Comparison of ENCODE assay signal across 8 mouse cellular contexts in the genomic region with DNA sequence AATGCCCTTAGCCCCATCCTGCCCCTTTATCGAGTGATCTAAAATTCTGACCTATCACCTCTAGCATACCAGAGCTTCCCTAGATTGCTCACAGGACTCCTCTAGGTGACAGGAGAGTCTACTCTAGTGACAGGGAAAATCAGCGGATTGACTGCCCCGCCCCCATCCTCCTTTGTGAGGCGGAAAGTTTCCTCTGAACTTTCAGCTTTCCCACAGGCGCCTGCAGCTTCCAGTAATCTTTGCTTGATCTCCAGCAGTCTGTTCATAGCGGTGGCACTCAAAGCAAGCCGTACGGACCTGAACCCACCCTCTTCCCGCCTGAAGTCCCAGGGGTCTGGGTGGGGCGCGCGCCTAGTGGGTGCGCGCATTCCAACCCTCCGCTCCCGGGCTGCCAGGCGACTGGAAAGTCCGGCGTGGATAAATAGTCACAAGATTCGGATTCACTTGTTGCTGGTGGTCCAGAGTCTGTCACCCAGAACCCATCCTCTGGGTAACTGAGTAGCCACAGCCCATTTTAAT. TPM values are rescaled to one million over a fixed set of nuclear protein-coding genes. Genes with fewer than 3 reads are reported as not detected.
DNase-seq lines count a peak whose midpoint lies in the region; ATAC-seq and TF ChIP-seq lines count a peak whose summit lies in the region.

No protein-coding gene starts in this region.

- peak; percentile 74 for TF ChIP-seq POLR2A in embryonic fibroblast, embryonic 13.5 days (IDR thresholded peaks at IDR 0.05; ENCODE audit: low read depth, low read length)
- TF ChIP-seq POLR2A in testis, adult 2 months (IDR thresholded peaks at IDR 0.05; ENCODE audit: control insufficient read depth, low read depth, low read length), result no peak

- WGBS in heart, embryonic 16.5 days, result under 1% methylated on average over 20 of the region's 20 CpGs
- 7% methylated on average over 20 of the region's 20 CpGs for WGBS in macrophage (ENCODE audit: missing documents)

- H3K9me3 ChIP-seq in heart, embryonic 16.5 days (replicated peaks; ENCODE audit: control insufficient read depth, low read length), result no peaks in the 10 kb centered on the region

- peak overlapping the region; percentile 93 for H3K4me2 ChIP-seq in heart, embryonic 16.5 days (ENCODE audit: low read depth, low read length)

- H3K27ac ChIP-seq in embryonic fibroblast, embryonic 13.5 days (ENCODE audit: insufficient read depth, low read length), result peak overlapping the region; percentile 92
- peak overlapping the region; percentile 83 for H3K27ac ChIP-seq in heart, embryonic 16.5 days (ENCODE audit: low read length)
- H3K27ac ChIP-seq in macrophage, result no peak overlapping the region
- H3K27ac ChIP-seq in testis, adult 2 months (ENCODE audit: control insufficient read depth, insufficient read depth, low read depth, low read length), result peak overlapping the region; percentile 80

- DNase-seq in urinary bladder, adult 18-20 months (ENCODE audit: low spot score in 2 of 2), result peak; percentile 60 to 82
- DNase-seq in urinary bladder, postnatal 10 days (ENCODE audit: low spot score), result no peak
- DNase-seq in kidney, postnatal 10 days, result peak; percentile 92
- no peak for DNase-seq in spleen, postnatal 14 days (ENCODE audit: low spot score in 2 of 2)

- no peaks in the 10 kb centered on the region for H3K27me3 ChIP-seq in heart, embryonic 16.5 days (ENCODE audit: control insufficient read depth, insufficient read depth, low read length)
- no peaks in the 10 kb centered on the region for H3K27me3 ChIP-seq in testis, adult 2 months (ENCODE audit: control insufficient read depth, insufficient read depth, low read length)

- no peaks in the 10 kb centered on the region for H3K79me2 ChIP-seq in macrophage (ENCODE audit: inconsistent target)

- H3K4me1 ChIP-seq in embryonic fibroblast, embryonic 13.5 days (ENCODE audit: control insufficient read depth, insufficient read depth, low read length), result 0 out of 2 replicates have a peak, but pooled peaks cover 6% of the 10 kb centered on the region
- peaks cover 29% of the 10 kb centered on the region for H3K4me1 ChIP-seq in heart, embryonic 16.5 days (ENCODE audit: control insufficient read depth, insufficient read depth, low read length)
- H3K4me1 ChIP-seq in testis, adult 2 months (ENCODE audit: control insufficient read depth, insufficient read depth, low read length), result peaks cover 21% of the 10 kb centered on the region

- peak; percentile 67 for ATAC-seq in heart, embryonic 16.5 days (replicated peaks; ENCODE audit: extremely low read depth, insufficient read depth, low FRiP score)

- no peak for TF ChIP-seq CTCF in embryonic fibroblast, embryonic 13.5 days (IDR thresholded peaks at IDR 0.05; ENCODE audit: borderline replicate concordance, insufficient read depth, low read length)
- TF ChIP-seq CTCF in testis, adult 2 months (IDR thresholded peaks at IDR 0.05; ENCODE audit: control insufficient read depth, insufficient read depth, insufficient replicate concordance, low read depth, low read length), result no peak

- H3K9ac ChIP-seq in heart, embryonic 16.5 days (ENCODE audit: low read length), result peak overlapping the region; percentile 67

- H3K4me3 ChIP-seq in embryonic fibroblast, embryonic 13.5 days (ENCODE audit: insufficient read depth, low read length), result peak overlapping the region; percentile 38
- peak overlapping the region; percentile 60 for H3K4me3 ChIP-seq in heart, embryonic 16.5 days (ENCODE audit: low read length)
- H3K4me3 ChIP-seq in macrophage (ENCODE audit: inconsistent target), result peak overlapping the region; percentile 7; the same call in 1 of the 2 replicates
- H3K4me3 ChIP-seq in testis, adult 2 months (ENCODE audit: control insufficient read depth, low read depth, low read length), result peak overlapping the region; percentile 80

- peaks cover 21% of the 10 kb centered on the region for H3K36me3 ChIP-seq in heart, embryonic 16.5 days (ENCODE audit: control insufficient read depth, insufficient read depth)
- H3K36me3 ChIP-seq in macrophage (ENCODE audit: inconsistent target), result no peaks in the 10 kb centered on the region
- H3K36me3 ChIP-seq in testis, adult 2 months (ENCODE audit: control insufficient read depth, insufficient read depth, low read length), result no peaks in the 10 kb centered on the region

RNA-seq across cellular contexts. Expression of gene Lamb2, which starts 0.8 kb away (rescaled TPM):
- 118 and 152 TPM in 2 replicates for polyA plus RNA-seq in embryonic fibroblast, embryonic 13.5 days (2011; ENCODE audit: insufficient read length, low read depth, missing spikeins)
- polyA plus RNA-seq in heart, embryonic 16.5 days (2015; fragmentation: Nextera tagmentation; extraction: Ambion mirVana), result 67.1 and 77.7 TPM in 2 replicates
- 10 to 100 TPM in 1 of 26 experiments, 1 to 10 TPM in 8, under 1 TPM in 7, not detected in 10; 0.13 to 44.7 (median 1.1) TPM for total RNA-seq in macrophage (2018; cell fraction: chromatin; rRNA removed)
- total RNA-seq in macrophage (2018; cell fraction: cytosol; rRNA removed), result 1 to 10 TPM in 3 of 26 experiments, under 1 TPM in 19, not detected in 4; 0.03 to 1.5 (median 0.41) TPM
- 1 to 10 TPM in 5 of 26 experiments, under 1 TPM in 13, not detected in 8; 0.10 to 6.3 (median 0.86) TPM for total RNA-seq in macrophage (2018; cell fraction: nucleus; rRNA removed)
- 0.26 to 0.92 TPM (median 0.40 TPM) in 3 replicates for polyA plus RNA-seq in macrophage (2018)
- polyA plus RNA-seq in testis, adult 2 months (2012; rRNA removed), result 23.3 and 24.3 TPM in 2 replicates

RNA-seq across cellular contexts. Expression of gene Usp19, which starts 11.7 kb away (rescaled TPM):
- 77.0 and 80.7 TPM in 2 replicates for polyA plus RNA-seq in embryonic fibroblast, embryonic 13.5 days (2011; ENCODE audit: insufficient read length, low read depth, missing spikeins)
- polyA plus RNA-seq in heart, embryonic 16.5 days (2015; fragmentation: Nextera tagmentation; extraction: Ambion mirVana), result 60.1 and 63.5 TPM in 2 replicates
- 100 to 1,000 TPM; 166 to 495 (median 318) TPM for total RNA-seq in macrophage (2018; cell fraction: chromatin; rRNA removed)
- 10 to 100 TPM; 43.6 to 81.6 (median 58.9) TPM for total RNA-seq in macrophage (2018; cell fraction: cytosol; rRNA removed)
- total RNA-seq in macrophage (2018; cell fraction: nucleus; rRNA removed), result 100 to 1,000 TPM; 113 to 227 (median 153) TPM
- 33.8 to 68.8 TPM (median 46.3 TPM) in 3 replicates for polyA plus RNA-seq in macrophage (2018)
- 128 and 134 TPM in 2 replicates for polyA plus RNA-seq in testis, adult 2 months (2012; rRNA removed)

RNA-seq across cellular contexts. Expression of gene Klhdc8b, which starts 17.3 kb away (rescaled TPM):
- polyA plus RNA-seq in embryonic fibroblast, embryonic 13.5 days (2011; ENCODE audit: insufficient read length, low read depth, missing spikeins), result 6.5 and 8.3 TPM in 2 replicates
- 103 and 110 TPM in 2 replicates for polyA plus RNA-seq in heart, embryonic 16.5 days (2015; fragmentation: Nextera tagmentation; extraction: Ambion mirVana)
- 10 to 100 TPM; 17.2 to 49.6 (median 34.8) TPM for total RNA-seq in macrophage (2018; cell fraction: chromatin; rRNA removed)
- total RNA-seq in macrophage (2018; cell fraction: cytosol; rRNA removed), result 1 to 10 TPM in 9 of 26 experiments, under 1 TPM in 17; 0.10 to 3.1 (median 0.67) TPM
- 10 to 100 TPM in 24 of 26 experiments, 1 to 10 TPM in 2; 7.4 to 27.6 (median 18.3) TPM for total RNA-seq in macrophage (2018; cell fraction: nucleus; rRNA removed)
- 1.5 to 1.9 TPM (median 1.6 TPM) in 3 replicates for polyA plus RNA-seq in macrophage (2018)
- polyA plus RNA-seq in testis, adult 2 months (2012; rRNA removed), result 15.2 and 18.7 TPM in 2 replicates

RNA-seq across cellular contexts. Expression of gene Ccdc71, which starts 18.4 kb away (rescaled TPM):
- 18.3 and 19.8 TPM in 2 replicates for polyA plus RNA-seq in embryonic fibroblast, embryonic 13.5 days (2011; ENCODE audit: insufficient read length, low read depth, missing spikeins)
- polyA plus RNA-seq in heart, embryonic 16.5 days (2015; fragmentation: Nextera tagmentation; extraction: Ambion mirVana), result 39.8 and 44.3 TPM in 2 replicates
- 10 to 100 TPM in 14 of 26 experiments, 1 to 10 TPM in 12; 3.7 to 17.3 (median 10.7) TPM for total RNA-seq in macrophage (2018; cell fraction: chromatin; rRNA removed)
- 10 to 100 TPM; 11.5 to 24.8 (median 18.2) TPM for total RNA-seq in macrophage (2018; cell fraction: cytosol; rRNA removed)
- 10 to 100 TPM in 16 of 26 experiments, 1 to 10 TPM in 10; 5.2 to 53.5 (median 12.9) TPM for total RNA-seq in macrophage (2018; cell fraction: nucleus; rRNA removed)
- polyA plus RNA-seq in macrophage (2018), result 15.8 to 26.5 TPM (median 19.0 TPM) in 3 replicates
- 19.4 and 20.6 TPM in 2 replicates for polyA plus RNA-seq in testis, adult 2 months (2012; rRNA removed)

RNA-seq across cellular contexts. Expression of gene Qars, which starts 28.8 kb away (rescaled TPM):
- polyA plus RNA-seq in embryonic fibroblast, embryonic 13.5 days (2011; ENCODE audit: insufficient read length, low read depth, missing spikeins), result 261 and 263 TPM in 2 replicates
- 70.4 and 83.2 TPM in 2 replicates for polyA plus RNA-seq in heart, embryonic 16.5 days (2015; fragmentation: Nextera tagmentation; extraction: Ambion mirVana)
- total RNA-seq in macrophage (2018; cell fraction: chromatin; rRNA removed), result 100 to 1,000 TPM in 21 of 26 experiments, 10 to 100 TPM in 5; 69.2 to 275 (median 158) TPM
- total RNA-seq in macrophage (2018; cell fraction: cytosol; rRNA removed), result 100 to 1,000 TPM in 1 of 26 experiments, 10 to 100 TPM in 25; 61.0 to 105 (median 72.8) TPM
- total RNA-seq in macrophage (2018; cell fraction: nucleus; rRNA removed), result 100 to 1,000 TPM in 3 of 26 experiments, 10 to 100 TPM in 23; 48.2 to 112 (median 73.8) TPM
- 77.0 to 179 TPM (median 87.2 TPM) in 3 replicates for polyA plus RNA-seq in macrophage (2018)
- 159 and 195 TPM in 2 replicates for polyA plus RNA-seq in testis, adult 2 months (2012; rRNA removed)

Comparison
In these comparisons a context has a peak if more than half of its experiments do, and no peak if none do; other contexts are left out.
1. DNase-seq: peak in urinary bladder, adult 18-20 months (2 of 2) and kidney, postnatal 10 days (single experiment); none in urinary bladder, postnatal 10 days (single experiment) and spleen, postnatal 14 days (0 of 2).
2. H3K4me3 ChIP-seq: peak in every context shown above with its lines; median percentile 80 in testis, adult 2 months; 60 in heart, embryonic 16.5 days; 38 in embryonic fibroblast, embryonic 13.5 days; 7 in macrophage.
3. RNA of gene Lamb2, which starts 0.8 kb away (polyA plus RNA-seq): 118 to 152 TPM in embryonic fibroblast, embryonic 13.5 days, 67.1 to 77.7 TPM in heart, embryonic 16.5 days and 23.3 to 24.3 TPM in testis, adult 2 months; 0.26 to 0.92 TPM in macrophage; every median in the first group is over 10 times any median in the second.